Mouse (Mus musculus) liver, postnatal 0 days (tissue): ENCODE data around the gene Cdk12. TPM values are rescaled to one million over a fixed set of nuclear protein-coding genes. Genes with fewer than 3 reads are reported as not detected.
"Not testable (repeated sequence)": the region's sequence is repeated elsewhere in the genome, so short reads cannot be mapped to it uniquely, and the experiment has no call there.

Experiments
- ATAC-seq: fragments of 200-750 bp; cut with Nextera tagmentation; 2 replicates; pipeline ENCODE4 v1.8.0; 2017; ENCODE audit warnings: mild to moderate bottlenecking, moderate library complexity
- DNase-seq: peaks from one replicate; pipeline ENCODE4 v3.0.0-alpha.2; 2016
- H3K27ac ChIP-seq: fragments of 300-500 bp; sonication (generic); 2 replicates; pipeline ENCODE4 v1.5.1; 2014; ENCODE audit warnings: antibody characterized with exemption, moderate library complexity, mild to moderate bottlenecking, low read depth
- H3K27me3 ChIP-seq: fragments of 300-500 bp; sonication (generic); 2 replicates; pipeline ENCODE4 v1.6.1; 2014; ENCODE audit warnings: low read length, control low read depth, mixed read lengths; ENCODE audit not compliant: insufficient read depth
- H3K36me3 ChIP-seq: fragments of 300-500 bp; sonication (generic); replicated peaks from 2 replicates; pipeline ENCODE4 v1.6.1; 2014; ENCODE audit warnings: mild to moderate bottlenecking, control low read depth, low read length, moderate library complexity, mixed read lengths; ENCODE audit not compliant: insufficient read depth
- H3K4me1 ChIP-seq: fragments of 300-500 bp; sonication (generic); 2 replicates; pipeline ENCODE4 v1.6.1; 2014; ENCODE audit warnings: antibody characterized with exemption, mild to moderate bottlenecking, control low read depth; ENCODE audit not compliant: insufficient read depth
- H3K4me2 ChIP-seq: fragments of 300-500 bp; sonication (generic); 2 replicates; pipeline ENCODE4 v1.6.1; 2014; ENCODE audit warnings: low read depth, mild to moderate bottlenecking, low read length, moderate library complexity, mixed read lengths
- H3K4me3 ChIP-seq: fragments of 300-500 bp; sonication (generic); 2 replicates; pipeline ENCODE4 v1.5.1; 2014; ENCODE audit warnings: low read depth, low read length
- H3K9ac ChIP-seq: fragments of 300-500 bp; sonication (generic); replicated peaks from 2 replicates; pipeline ENCODE4 v1.6.1; 2014; ENCODE audit warnings: mild to moderate bottlenecking, moderate library complexity
- H3K9me3 ChIP-seq: fragments of 300-500 bp; sonication (generic); 2 replicates; pipeline ENCODE4 v1.6.1; 2016; ENCODE audit warnings: mild to moderate bottlenecking, control low read depth, low read length, mixed read lengths
- CTCF ChIP-seq: sonication (generic); IDR thresholded peaks from 2 replicates; pipeline ENCODE4 v1.5.1; 2016; ENCODE audit warnings: antibody characterized with exemption, low read depth
- EP300 ChIP-seq: IDR thresholded peaks from 2 replicates; pipeline ENCODE4 v1.6.1; 2016; ENCODE audit warnings: antibody characterized with exemption, low read depth, mild to moderate bottlenecking
- WGBS: fragments of 180-500 bp; shearing (Covaris S2); extraction: QIAGEN DNeasy Blood & Tissue Kit; methylation state at CpG from one replicate; pipeline ENCODE4 v1.1.7; 2014; ENCODE audit not compliant: insufficient replicate concordance; 5-methylcytosine and 5-hydroxymethylcytosine counted together
- polyA plus RNA-seq: library from polyadenylated mRNA; unstranded; fragments of >200 nt; fragmentation: Nextera tagmentation; extraction: Ambion mirVana; gene quantifications from 2 replicates; pipeline ENCODE4 v1.2.1, GENCODE M21; 2015

Cdk12 gene
- polyA plus RNA-seq, 1 experiment from 2014 or later: 3.9 TPM

GRCm38 (mm10) chr11:98213311-98213710 is 10.5 kb downstream of the Cdk12 start:
- TF ChIP-seq CTCF: no peak
- TF ChIP-seq EP300: peak; percentile 76

GRCm38 (mm10) chr11:98226349-98226748 is 23.5 kb downstream of the Cdk12 start:
- no peaks in the 10 kb centered on the region for H3K27me3 ChIP-seq
- H3K4me2 ChIP-seq: no peak overlapping the region
- ATAC-seq (no peak), DNase-seq (no peak)
- no peak overlapping the region for H3K4me3 ChIP-seq
- H3K4me1 ChIP-seq: no peaks in the 10 kb centered on the region
- no peaks in the 10 kb centered on the region for H3K9me3 ChIP-seq
- no peak overlapping the region for H3K9ac ChIP-seq
- TF ChIP-seq EP300: 0 out of 2 replicates have a peak, but pooled peaks have one; percentile 32
- TF ChIP-seq CTCF: no peak
- H3K27ac ChIP-seq: no peak overlapping the region
- H3K36me3 ChIP-seq: peaks cover 76% of the 10 kb centered on the region
- WGBS: 63% methylated on average over 1 of the region's 1 CpGs

More at GRCm38 (mm10) chr11:98213311-98213710, 10.5 kb downstream of the Cdk12 start:
- no peak overlapping the region for H3K4me3 ChIP-seq
- WGBS: 45% methylated on average over 1 of the region's 1 CpGs
- H3K9ac ChIP-seq: no peak overlapping the region; the same call in 1 of the 2 replicates
- peak overlapping the region; percentile 38 for H3K4me2 ChIP-seq
- ATAC-seq (no peak), DNase-seq (no peak)
- H3K9me3 ChIP-seq: no peaks in the 10 kb centered on the region
- H3K27ac ChIP-seq: no peak overlapping the region
- H3K27me3 ChIP-seq: no peaks in the 10 kb centered on the region
- 0 out of 2 replicates have a peak, but pooled peaks cover 9% of the 10 kb centered on the region for H3K4me1 ChIP-seq
- peaks cover 54% of the 10 kb centered on the region for H3K36me3 ChIP-seq

- H3K36me3 ChIP-seq: peaks cover 70% of the 10 kb centered on the region
- H3K4me1 ChIP-seq: no peaks in the 10 kb centered on the region
- H3K4me3 ChIP-seq: no peak overlapping the region
- DNase-seq: no peak
- no peak for ATAC-seq
- H3K9me3 ChIP-seq: no peaks in the 10 kb centered on the region
- TF ChIP-seq EP300 (no peak), CTCF (peak; percentile 13; the same call in 1 of the 2 replicates)
- no peaks in the 10 kb centered on the region for H3K27me3 ChIP-seq
- no peak overlapping the region for H3K9ac ChIP-seq
- H3K27ac ChIP-seq: no peak overlapping the region
- H3K4me2 ChIP-seq: no peak overlapping the region
- WGBS: 83% methylated on average over 3 of the region's 3 CpGs
Observed at GRCm38 (mm10) chr11:98238416-98238815, 35.6 kb downstream of the Cdk12 start.

- Histone ChIP-seq H3K4me3 (no peak overlapping the region), H3K27ac (no peak overlapping the region), H3K9ac (no peak overlapping the region), H3K4me2 (no peak overlapping the region), H3K27me3 (no peaks in the 10 kb centered on the region), H3K36me3 (peaks cover 73% of the 10 kb centered on the region), H3K4me1 (no peaks in the 10 kb centered on the region), H3K9me3 (no peaks in the 10 kb centered on the region)
- 93% methylated on average over 3 of the region's 3 CpGs for WGBS
- no peak for TF ChIP-seq EP300
- no peak for TF ChIP-seq CTCF
- no peak for DNase-seq
- no peak for ATAC-seq
Observed at GRCm38 (mm10) chr11:98238995-98239394, 36.1 kb downstream of the Cdk12 start.

GRCm38 (mm10) chr11:98242910-98243309 is 40.1 kb downstream of the Cdk12 start:
- H3K9ac ChIP-seq, DNase-seq, H3K4me3 ChIP-seq, H3K27me3 ChIP-seq, ATAC-seq, H3K4me2 ChIP-seq, H3K4me1 ChIP-seq, H3K9me3 ChIP-seq, H3K27ac ChIP-seq: not testable (repeated sequence)
- 0 out of 2 replicates have a peak, but pooled peaks have one; percentile 4 for TF ChIP-seq CTCF
- H3K36me3 ChIP-seq: peaks cover 78% of the 10 kb centered on the region
- WGBS: 83% methylated on average over 3 of the region's 3 CpGs

GRCm38 (mm10) chr11:98244415-98244814 is 41.6 kb downstream of the Cdk12 start:
- DNase-seq (no peak), ATAC-seq (peak; percentile 70)
- Histone ChIP-seq H3K36me3 (peaks cover 71% of the 10 kb centered on the region), H3K4me3 (no peak overlapping the region), H3K9ac (no peak overlapping the region), H3K4me2 (no peak overlapping the region), H3K27ac (no peak overlapping the region), H3K9me3 (no peaks in the 10 kb centered on the region), H3K4me1 (no peaks in the 10 kb centered on the region), H3K27me3 (no peaks in the 10 kb centered on the region)
- TF ChIP-seq CTCF: no peak
- TF ChIP-seq EP300: peak; percentile 89
- 68% methylated on average over 3 of the region's 3 CpGs for WGBS

- Histone ChIP-seq H3K9ac (no peak overlapping the region), H3K27ac (no peak overlapping the region), H3K9me3 (no peaks in the 10 kb centered on the region), H3K4me3 (no peak overlapping the region), H3K36me3 (peaks cover 60% of the 10 kb centered on the region), H3K27me3 (no peaks in the 10 kb centered on the region), H3K4me2 (no peak overlapping the region), H3K4me1 (no peaks in the 10 kb centered on the region)
- 82% methylated on average over 1 of the region's 1 CpGs for WGBS
- DNase-seq (no peak), ATAC-seq (no peak)
- TF ChIP-seq EP300 (no peak), CTCF (peak; percentile 40)
Observed at GRCm38 (mm10) chr11:98247325-98247724, 44.5 kb downstream of the Cdk12 start.
